Mouse (Mus musculus) lung, postnatal 10 days (tissue): Measurements from ENCODE around the gene Otos.

Experiments used
- DNase-seq: peaks from one replicate; pipeline ENCODE4 v3.0.0; 2021

Gene Otos

DNA sequence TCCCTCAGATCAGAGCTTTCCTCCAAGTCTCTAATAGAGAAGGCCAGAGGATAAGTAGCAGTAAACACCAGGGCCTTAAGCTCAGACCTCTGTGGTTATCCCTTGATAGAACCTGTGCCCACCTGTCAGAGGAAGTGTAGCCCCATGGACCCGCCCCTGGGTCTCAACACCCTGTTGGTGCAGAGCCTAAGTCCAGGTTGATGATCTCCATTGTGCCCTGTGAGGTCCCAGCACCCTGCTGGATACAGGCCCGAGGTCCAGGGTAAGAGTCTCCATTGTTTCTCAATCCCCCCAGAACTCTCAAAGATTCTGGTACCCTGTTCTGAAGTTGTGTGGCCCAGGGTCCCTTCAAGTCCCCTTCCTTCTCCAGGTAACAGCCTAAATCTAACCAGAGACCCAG is 2.5 kb downstream of the Otos start:
- DNase-seq, result no peak

DNA sequence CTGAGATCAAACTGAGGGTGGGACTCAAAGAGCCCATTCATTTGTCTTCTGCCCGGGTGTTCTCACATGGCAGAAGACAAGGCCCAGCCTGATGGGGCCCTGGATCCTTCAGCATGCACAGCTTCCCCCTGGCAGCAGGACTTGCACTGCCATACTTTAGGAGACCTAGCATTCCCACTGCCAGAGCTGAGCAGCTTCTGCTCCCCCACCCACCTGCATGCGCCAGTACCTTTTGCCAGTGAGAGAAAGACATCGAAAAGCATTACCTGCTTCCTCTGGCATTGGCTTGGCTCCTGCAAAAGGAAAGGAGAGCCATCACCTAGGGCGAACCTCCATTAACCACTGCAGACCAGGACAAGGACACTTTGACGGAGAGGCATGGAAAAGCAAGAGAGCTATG is 3.7 kb downstream of the Otos start:
- no peak for DNase-seq

DNA sequence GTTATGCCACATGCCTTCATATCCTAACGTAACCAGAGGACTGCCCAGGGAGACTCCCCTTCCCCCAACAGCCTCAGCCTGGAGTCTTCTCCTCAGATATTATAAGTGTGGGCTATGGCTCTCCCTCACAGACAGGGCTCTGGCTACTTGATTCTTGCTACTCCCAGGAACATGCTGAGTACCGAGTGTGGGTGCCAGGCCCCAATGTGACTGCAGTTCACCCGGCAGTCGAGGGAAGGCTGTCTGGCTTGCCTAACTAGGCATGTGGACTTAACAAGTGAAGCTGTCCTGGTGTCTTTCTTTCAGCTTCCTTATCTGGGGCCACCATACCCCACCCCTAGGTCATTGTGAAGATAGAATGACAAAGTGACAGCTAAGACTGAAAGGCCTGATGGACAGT is 5.0 kb downstream of the Otos start:
- no peak for DNase-seq

DNA sequence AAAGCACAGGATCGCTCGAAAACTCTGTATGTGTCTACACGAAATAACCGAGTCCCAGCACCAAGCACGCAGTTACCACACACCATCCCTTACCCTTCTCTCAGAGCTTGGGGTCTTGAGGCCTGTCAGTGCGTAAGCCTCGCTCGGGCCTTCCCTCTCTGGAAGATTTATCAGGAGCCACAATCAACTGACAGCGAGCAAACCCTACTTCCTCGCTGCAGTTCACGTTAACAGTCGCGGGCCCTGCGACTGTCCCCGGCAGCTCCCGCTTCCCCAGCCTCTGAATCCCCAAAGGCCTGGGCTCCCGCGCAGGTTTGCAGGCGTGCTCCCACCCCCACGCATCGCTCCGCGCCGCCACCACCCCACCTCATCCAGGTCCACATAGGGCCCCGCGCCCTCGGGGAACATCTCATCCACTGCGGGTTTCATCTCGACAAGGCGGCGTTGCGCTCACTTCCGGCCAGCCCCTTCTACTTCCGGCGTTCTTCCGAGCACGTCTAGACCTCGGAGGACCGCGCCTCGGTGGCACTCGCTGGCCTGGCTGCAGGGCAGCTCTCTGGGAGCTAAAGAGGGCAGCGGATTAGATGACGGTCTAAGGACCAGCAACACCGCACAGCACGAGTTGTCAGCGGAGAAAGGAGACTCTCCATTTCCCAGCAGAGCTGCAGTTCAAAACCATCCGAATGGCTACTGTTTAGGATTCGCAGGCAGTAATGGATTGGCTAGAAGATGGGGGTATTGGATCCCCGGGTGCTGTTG is 6.9 kb downstream of the Otos start, which contains the start of gene Cops9:
Cops9 (minus strand) TSS at position 472 of the 759 bp plus-strand sequence.
- peak; percentile 93 for DNase-seq

DNA sequence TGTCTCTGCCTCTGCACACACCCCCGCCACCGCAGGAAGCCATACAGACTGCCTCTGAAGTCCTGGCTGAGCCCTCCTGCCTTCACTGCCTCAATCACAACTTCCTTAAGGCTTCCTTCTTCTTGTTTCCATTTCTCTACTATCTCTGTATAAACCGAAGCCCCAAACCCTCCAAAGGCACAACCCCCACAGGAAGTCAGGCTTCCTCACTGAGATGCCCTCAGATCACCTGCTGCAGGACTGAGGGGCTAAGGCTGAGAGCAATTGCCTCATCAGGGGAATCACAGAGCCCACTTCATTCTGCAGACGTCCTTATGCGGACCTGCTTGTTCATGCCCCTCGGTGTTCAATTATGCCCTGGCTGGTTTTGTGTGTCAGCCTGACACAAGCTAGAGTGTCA is 8.2 kb downstream of the Otos start:
- no peak for DNase-seq

DNA sequence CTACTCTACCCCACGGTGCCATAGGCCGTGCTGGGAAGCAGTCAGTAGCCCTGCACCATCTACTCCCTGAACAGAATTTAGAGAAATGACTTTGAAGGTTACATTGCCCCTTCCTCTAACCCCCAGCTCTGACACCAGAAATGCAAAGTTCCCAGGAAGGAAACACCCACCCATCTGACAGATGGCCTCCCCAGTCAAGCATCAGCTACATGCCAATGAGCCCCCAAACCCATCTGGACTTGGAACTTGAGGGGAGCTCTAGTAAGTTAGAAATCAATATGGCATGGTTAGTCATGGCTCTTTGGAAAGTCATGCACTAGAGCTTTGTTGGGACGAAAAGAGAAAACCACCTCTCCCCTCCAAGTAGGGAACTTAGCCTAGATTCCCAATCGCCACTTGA is 9.9 kb downstream of the Otos start:
- DNase-seq, result no peak

DNA sequence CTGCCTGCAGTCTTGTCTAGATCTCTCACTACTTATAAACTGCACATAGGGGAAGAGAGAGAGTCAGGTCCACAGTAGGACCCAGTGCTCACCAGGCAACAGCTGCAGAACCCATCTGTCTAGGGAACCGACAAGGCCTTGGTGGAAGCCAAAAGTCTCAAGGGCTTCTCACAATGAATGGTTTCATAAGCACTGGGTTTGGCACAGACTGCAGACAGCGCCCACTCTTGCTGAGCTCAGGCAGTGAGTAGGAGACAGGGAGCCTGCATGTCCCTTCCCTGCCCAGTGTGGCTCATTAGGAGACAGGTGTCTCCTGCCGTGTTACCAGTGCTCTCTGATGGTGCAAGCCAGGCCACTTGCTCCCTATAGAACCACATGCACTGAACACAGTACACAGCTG is 10.5 kb downstream of the Otos start:
- peak; percentile 18 for DNase-seq

DNA sequence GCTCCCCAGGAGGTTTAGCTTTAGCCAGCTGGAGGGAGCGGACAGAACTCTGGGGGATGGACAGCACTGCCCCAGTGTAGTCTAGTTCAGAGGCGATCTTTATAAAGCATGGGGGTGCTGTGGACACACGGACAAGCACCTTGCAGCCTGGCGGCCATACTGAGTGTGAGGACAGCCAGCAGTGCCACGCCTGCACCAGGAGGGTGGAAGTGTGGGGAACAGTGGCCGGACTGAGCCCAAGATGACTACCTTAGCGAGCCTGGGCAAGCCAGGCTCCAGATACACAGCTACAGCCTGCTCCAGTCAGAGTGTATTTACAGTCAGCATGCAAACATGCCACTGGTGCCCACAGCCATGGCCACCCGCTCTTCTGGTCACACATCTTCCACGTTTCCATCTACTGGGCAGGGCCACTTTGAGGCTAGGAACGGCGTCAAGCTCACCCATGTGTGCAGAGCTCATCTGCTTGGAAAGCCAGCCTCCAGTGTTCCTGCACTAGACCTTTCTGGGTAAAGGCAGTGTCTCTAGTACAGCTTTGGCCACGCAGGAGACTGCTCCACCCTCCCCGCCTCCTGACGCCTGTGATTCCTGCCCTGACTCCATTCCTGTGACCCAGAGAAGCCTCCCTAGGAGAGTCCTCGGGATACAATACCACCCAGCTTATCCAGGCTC is 11.0 kb downstream of the Otos start:
- DNase-seq, result no peak

DNA sequence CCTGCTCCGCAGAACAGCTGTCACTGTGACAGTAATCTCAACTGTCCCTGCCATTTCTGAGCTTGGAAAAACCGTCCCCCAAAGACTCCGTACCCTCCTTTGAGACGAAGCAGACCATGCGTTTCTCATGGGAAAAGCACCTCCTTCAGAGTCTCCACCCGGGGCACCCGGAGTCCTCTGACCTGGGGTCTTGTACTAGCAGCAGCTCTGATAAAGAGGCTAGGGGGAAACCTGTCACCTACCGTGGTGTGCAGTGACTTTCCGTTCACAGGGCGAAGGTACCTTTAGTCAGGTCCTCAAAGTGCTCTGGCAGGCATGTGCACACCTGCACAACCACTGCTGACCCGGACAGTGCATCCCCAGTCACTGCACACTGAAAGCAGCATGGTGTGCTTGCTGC is 12.0 kb downstream of the Otos start:
- DNase-seq, result no peak

DNA sequence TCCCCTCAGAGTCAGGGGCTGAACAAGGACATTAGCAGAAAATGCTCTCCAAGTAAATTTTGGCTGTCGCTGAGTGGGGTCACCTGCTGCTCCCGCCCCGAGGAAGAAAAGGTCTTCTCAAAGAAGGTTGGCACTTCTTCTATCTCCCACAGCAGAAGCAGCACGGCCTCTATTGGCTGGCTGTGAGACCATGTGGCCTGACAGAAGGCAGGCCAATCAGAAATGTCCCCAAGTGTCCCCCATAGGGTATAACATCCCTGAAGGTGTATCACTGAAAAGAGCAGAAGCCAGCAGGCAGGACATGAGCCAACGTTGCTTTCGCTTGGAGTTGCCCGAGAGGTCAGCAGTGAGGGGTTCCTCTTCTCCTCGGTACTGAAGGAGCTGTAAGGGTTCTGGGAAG is 12.6 kb downstream of the Otos start:
- no peak for DNase-seq

DNA sequence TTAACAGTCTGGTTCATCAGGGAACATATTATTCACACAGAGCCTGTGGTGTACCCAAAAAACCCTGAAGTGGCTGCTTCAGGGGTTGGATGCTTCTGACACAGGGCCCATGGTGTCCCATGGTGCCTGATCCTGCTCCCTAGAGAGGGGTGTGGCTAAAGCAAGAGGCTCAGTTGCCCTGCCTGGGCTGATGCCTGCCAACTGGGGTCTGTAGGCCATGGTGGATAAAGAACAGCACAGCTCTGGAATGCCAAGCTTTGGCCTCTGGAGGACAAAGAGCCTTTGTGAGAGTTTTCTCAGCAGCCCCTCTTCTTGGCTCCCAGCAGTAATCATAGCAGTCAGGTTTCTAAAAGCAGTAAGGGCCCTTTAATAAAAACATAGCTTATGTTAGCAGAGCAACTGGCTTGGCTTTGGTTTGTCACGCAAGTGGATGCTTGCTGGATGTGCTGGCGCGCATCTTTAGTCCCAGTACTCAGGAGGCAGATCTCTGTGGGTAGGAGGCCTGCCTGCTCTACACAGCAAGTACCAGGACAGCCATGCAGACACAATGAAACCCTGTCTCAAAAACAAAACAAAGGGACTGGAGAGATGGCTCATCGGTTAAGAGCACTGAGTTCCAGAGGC is 13.6 kb downstream of the Otos start:
- no peak for DNase-seq

DNA sequence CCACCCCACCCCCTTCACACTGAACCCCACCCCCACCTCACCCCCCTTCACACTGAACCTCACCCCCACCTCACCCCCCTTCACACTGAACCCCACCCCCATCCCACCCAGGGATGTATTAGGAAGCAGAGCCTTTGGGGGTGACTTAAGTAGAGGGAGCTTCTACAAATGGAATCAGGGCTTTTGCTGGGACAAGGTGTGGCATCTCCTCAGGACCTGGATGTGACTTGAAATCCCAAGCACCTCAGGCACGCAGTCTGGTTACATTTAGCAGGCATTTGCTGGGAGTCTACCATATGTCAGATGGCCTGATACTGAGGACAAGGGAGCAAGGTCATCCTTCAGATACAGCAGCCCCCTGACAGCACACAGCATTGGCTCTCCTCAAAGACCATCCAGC is 14.1 kb downstream of the Otos start:
- DNase-seq, result no peak

DNA sequence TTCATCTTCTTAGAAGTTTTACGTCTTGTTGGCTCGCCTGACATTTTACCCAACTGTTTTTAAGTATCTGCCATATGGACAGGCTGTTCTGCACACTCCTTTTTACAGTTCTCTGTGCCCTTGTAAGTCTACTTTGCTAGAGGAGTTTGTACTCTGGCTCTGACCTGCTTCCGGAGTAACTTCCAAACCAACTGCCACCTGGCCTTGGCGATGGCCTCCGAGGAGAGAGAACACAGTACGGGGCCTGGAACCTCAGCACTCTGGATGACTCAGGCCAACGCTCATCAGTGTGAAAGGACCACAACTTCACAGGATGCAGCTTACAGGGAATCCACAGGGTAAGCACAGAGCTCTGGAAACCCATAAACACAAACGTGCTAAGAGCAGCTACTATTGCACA is 14.9 kb downstream of the Otos start:
- no peak for DNase-seq

DNA sequence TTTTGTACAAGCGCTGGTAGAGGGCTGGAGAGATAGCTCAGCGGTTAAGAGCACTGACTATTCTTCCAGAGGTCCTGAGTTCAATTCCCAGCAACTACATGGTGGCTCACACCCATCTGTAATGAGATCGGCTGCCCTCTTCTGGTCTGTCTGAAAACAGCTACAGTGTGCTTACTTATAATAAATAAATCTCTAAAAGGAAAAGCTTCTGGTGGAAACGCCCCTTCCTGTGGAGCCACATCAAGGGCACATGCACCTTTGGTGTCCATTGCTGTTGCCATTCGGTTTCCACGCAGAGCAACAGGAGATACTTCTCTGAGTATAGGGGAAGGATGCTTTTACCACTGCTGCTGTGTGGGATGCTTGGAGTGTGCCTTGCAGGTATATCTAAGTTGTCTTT is 15.7 kb downstream of the Otos start:
- DNase-seq, result no peak

DNA sequence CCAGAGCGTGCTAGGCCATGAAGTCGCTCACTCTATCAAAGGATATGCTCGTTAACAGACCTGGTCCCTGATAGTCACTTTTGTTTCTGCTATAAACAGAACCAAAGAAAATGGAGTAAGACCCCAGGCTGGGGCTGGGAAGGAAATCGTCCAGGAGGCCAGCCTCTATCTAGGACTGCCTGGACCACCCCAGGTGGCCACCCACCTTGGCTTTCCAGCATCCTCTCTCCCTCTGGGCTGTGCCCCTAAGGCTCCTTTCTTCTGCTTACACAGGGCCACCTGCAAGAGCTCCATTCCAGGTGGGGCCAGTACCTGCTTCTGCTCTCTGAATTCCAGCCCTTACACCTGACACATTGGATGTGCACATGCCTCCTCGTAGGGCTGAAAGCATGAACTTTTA is 16.4 kb downstream of the Otos start:
- no peak for DNase-seq

DNA sequence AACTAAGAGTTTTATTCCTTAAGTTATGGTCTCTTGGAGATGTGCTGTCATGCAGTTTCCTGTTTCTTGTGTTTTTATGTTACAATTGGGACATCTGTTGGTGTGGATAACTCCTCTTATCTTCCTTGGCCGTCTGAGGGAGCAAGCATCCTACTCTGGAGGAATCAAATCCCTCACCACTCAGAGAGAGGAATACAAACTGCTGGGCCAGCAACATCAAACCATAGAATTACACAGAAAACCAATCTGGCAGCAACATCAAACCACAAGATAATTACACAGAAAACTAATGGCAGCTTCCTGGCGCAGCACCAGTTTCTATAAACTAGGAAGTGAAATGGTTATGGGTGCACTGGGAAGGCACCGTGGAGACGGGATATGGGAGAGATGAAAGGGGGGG is 20.4 kb downstream of the Otos start:
- DNase-seq, result no peak

DNA sequence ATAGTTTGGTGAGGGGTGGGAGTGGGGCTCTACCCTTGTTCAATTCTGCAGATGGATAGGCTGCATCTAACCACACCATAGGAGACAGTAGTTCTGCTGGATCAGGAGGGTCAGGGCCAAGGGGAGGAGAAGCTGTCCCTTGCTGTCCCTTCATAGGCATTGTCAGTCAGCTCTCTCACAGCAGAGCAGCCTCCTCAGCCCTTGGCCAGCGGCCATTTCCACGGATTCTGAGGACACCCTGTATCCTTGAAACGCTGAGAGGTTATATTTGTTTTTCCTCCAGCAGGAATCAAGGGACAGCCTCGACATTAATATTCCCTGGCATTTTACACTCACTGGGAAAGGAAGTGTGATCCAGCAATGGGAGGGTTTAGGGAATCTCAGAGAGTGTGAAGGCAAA is 30.3 kb downstream of the Otos start:
- DNase-seq, result no peak

DNA sequence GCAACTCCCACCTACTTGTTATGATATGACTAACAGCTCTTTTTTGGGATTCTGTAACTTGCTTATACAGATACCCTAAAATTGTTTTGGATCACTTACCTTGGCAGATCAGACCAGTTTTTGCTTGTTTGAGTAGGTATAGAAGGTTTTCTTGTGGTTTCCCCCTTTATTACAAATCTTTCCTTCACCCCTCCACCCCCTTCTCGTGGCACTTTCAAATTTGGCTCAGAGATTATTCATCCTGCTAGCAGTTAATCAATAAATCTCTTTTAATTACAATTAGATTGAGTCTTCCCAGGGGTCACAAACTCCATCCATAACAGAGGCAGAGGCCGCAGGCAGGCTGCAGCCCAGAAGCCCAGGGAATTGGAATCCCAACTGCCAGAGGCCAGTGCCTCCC is 31.2 kb downstream of the Otos start, which contains the start of gene Olfr12:
Olfr12 (plus strand) TSS at position 301 of the 400 bp plus-strand sequence.
- no peak for DNase-seq

DNA sequence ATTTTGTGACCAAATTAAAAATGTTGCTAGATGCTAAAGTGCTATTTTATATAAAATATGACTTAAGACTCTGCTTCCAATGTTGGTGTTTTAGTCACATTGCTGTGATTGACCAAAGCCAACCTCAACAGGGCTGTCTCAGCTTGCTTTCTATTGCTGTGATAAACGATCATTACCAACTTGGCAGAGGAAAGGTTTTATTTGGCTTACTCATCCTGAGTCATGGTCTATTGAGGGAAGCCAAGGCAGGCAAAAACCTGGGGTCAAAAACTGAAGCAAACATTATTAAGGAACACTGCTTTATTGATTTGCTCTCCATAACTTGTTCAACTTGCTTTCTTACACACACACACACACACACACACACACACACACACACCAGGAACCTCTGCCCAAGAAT is 32.6 kb downstream of the Otos start:
- no peak for DNase-seq

DNA sequence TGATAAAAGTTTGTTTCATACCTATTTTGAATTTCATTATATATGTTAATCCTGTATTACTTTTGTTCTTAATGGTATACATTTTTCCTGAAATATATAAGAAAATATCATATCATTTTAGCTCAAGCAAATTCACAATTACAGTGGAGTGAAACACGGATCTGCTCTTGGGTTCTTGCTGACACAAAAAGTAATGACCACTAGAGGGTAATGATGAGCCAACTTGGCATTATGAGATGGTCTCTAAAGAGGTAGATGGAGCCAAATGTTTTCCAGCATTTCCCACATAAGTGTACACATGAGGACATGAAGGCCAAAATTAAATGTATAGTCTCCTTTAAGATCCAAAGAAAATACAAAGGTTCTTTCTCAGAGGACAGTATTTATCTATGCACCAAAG is 34.1 kb downstream of the Otos start:
- peak; percentile 36 for DNase-seq

DNA sequence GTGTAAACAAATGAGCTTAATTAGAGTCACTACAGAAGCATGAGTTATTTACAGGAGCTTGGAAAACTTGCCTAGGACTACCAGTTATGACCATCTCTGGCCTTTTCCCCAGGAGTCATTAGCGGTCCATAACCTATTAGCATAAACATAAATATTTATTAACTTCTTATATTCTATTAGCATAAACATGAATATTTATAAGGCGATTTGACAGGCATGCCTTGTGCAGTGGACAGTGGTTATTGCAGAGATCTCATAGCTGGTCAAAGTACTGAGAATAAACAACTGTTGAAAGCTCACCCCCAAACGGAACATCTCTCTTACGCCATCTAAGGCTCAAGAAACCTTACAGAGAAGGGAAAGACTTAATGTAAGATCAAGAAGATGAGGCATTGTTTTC is 35.5 kb downstream of the Otos start:
- DNase-seq, result no peak

DNA sequence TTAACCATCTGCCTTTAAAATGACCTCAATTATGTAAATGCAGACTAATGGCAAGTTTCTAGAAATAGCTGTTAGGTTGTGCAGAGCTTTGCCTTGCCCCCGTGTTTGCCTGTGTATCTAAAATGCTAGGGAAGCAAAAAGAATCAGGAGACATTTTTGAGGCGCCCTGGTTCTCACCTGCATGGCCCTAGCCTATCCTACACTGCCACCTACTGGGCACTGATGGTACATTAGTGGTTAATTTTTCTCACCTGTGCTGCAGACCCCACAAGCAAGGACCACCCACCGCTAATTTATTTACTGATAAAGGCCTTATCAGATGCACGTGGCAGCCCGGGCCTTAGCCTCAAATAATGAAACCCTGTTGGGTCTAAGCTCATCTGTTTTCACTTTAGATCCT is 37.6 kb downstream of the Otos start:
- DNase-seq, result peak; percentile 43

DNA sequence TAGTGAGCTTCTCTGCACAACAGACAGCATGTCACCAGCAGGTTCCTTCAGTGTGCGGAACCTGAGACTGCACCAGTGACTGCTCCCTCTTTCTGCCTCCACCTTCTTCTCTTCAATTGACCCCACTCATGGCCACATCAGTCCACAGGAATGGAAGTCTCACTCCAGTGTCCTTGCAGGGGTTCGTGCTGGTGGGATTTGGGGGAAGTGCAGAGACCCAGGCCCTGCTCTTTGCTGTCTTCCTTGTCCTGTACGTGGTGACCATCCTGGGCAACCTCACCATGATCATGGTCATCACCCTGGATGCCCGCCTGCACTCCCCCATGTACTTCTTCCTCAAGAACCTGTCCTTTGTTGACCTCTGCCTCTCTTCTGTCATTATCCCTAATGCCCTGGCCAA is 40.9 kb downstream of the Otos start:
- DNase-seq, result no peak

DNA sequence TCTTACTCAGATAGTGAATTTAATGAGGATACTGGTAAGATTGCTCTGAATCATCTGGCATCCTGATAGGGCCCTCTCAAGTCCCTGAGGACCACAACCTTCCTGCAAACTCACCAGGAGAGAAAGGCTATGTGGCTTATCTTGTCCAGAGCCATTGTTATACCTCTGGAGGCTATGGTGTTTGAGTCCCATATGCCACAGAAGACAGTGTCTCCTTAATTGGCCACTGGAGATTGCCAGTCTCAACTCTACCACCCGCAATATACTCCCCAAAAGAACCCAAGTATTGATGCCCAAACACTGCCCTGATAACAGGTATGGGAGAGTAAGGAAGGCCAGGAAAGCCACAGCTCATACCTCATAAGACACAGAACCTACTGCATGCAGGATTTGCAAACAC is 43.2 kb downstream of the Otos start, which contains the start of gene Olfr1410:
Olfr1410 (plus strand) TSS at position 301 of the 400 bp plus-strand sequence.
- no peak for DNase-seq
